Mouse (Mus musculus) left cerebral cortex, adult 11 months (tissue): ENCODE results near the gene Trim45.
A peak's percentile ranks its signal among the peaks of the same experiment; 100 is the strongest.

Experiments
- DNase-seq: peaks from one replicate; pipeline ENCODE4 v3.0.0; 2022; ENCODE audit warnings: low spot score

Gene Trim45

DNA sequence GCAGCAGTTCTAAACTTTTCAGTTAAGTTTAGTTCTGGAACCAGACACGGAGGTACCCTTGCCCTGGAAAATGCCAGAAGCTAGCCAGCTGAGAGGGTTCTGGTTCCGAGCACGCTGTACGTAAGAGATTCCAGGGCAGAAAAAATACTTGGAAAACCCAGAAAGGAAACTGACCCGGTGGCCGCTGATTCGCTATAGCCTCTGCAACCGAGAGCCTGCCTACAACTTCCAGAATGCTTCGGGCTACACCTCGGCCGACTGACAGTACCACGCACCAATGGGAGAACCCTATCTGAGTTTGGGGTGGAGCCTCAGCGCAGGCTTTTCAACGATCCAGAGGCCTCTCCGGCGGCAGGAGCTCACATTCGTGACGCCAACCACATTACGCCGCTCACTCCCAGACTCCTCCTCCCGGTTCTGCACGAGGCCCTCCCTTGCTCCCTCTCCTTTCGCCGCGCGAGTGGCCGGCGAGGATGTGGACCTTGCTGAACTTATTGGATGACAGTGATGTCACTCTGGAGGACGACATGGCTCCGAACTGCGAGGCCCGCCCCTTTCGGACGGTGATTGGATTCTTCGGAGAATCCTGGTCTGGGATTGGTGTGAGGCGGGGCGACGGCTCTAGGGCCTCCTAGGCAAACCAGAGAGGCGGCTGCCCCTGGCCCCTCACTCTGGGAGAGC lies at the start of gene Trim45:
Gene Trim45, plus strand, starts transcription at position 378 of the 681 bp plus-strand sequence.
- peak; percentile 99 for DNase-seq

DNA sequence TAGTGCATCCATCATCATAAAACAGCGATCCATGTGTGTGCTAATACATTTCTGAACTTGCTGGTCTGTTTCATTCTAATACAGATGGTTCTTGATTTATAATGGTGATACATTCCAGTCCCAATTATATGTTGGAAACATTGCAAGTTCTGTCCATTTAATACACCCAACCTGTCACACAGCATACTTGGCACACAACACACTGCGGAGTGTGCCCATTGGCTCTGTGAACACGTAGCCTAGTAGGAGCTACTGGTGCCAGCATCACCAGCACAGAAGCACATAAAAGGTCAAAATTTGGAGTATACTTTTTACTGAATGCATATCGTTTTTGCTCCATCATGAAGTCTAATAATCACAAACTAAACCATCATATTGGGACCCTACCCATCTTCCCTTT lies 44.9 kb upstream of the Trim45 start:
- DNase-seq, result no peak

DNA sequence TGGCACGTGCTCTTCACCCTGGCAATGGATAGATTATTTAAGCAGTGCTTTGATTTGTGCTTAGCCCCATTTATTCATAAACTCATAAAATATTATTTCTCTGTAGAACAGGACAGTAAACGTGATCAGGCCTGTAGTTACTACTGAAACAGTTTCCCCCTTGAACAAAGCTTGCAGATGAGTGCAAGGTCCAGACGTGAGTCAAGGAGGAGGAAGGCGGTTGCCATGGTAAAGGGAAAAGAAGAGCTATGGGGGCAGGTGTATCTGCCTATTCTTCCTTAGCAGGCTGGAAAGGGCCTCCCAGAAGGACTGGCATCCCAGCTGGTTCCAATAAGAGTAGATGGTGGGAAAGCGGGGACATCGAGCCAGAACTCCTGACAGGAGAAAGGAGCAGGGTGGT lies 40.6 kb upstream of the Trim45 start:
- no peak for DNase-seq

DNA sequence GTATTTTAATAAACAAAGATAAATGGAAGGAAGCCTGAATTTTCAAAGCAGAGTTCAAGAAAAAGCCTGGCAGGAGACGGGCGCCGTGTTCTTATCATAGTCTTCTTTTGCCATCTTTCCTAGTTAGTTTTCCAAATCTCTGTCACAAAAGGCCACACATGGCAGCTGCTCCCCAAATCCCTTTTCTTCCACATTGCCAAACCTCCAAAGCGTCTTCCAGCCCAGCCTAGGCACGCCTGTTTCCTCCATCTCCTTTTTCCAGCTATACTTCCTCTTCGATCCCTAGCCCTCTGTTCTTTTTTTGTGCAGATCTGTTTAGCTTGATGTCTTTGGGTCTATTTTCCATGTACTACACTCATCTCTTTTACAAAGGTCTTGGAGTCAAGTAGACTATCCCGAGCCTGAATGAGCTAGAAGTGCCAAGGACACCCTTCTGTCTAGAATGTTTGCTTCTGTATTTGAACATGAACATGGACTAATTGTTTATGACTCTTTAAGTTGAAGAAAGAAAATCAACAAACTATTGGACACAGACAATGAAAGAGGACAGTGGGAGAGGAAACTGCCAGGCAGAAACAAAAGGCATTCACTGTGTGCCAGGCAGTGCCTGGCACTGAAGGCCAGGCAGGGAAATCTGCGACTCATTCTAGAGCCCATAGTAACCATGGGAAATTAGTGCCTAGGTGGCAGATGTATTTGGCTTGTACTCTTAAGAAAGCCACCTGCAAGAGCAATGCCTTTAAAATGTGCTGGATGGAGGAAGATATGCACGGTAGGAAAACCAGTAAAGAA lies 40.0 kb upstream of the Trim45 start:
- DNase-seq, result no peak

DNA sequence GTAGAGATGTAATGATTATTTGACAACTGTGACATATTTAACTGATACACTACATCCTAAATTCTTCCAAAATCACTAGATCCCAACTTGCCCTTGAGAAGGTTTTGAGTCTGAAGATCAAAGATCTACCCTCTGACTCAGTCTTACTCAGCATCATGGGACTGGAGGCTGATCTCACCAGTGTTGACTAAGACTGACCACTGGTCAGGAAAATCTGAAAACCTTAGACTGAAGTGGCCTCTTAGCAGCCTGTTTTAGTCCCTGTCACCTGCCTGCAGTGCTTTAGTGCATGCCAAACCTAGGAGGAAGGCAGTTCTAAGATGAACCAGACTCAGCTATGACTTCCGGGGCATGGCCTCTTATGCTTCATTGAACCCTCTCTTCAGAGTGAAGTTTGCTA lies 32.8 kb upstream of the Trim45 start:
- no peak for DNase-seq

DNA sequence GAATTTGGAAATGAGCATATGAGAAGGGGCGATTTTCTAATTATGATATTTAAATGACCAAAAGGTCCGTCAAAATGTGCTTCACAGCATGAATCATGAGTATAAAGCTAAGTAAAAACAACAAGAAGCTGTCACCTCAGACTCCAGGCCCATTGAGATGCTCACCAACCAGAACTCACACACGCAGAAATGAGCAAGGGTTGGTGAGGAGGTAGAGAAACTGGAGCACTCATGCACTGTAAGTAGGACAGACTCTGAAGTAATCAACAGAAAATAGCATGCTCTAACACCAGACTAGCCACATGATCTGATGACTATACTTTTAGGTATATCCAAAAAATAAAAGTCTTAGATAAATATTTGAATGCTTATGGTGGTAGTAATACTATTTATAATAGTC lies 31.6 kb upstream of the Trim45 start:
- no peak for DNase-seq

DNA sequence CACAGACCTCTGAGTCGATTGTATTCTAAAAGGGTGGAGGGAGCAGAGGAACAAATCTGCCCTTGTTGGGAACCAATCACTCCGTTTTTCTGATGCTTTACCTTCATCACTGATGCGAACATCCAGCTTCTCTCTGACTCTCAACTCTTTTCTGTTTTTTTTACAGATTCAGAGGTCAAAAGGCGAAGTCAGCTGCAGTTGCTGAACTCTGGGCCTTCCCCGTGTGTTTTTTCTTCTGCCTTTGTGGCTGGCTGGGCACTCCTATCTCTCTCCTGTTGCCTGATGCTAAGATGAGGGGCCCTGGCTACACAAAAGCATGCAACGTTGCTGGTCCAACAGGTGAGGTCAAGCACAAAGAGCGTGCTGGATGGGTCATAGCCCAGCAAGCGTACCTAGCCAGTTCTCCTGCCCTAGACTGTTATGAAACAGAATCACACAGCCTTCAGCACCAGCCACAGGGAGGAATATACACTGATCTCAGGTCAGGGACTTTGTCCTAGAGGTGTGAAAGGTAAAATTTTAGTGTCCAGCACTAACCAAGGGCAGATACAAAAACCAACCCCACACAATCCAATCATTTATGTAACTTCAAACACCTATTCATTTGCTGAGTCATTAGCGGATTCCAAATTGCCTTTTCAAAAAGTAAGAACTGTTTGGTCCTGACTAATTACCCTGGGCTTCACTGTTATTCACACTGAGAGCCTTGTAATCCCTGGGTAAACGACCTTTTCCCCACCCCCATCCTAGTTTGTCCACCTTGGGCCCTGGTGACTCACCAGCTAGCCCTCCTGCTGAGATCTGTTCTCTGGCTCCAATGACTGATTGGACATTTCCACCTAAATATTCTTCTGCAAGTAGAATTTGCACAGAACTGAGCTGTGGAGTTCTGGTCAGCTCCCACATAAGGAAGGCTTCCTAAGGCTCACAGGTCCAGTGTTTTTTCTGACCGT lies 29.3 kb upstream of the Trim45 start:
- DNase-seq, result no peak

DNA sequence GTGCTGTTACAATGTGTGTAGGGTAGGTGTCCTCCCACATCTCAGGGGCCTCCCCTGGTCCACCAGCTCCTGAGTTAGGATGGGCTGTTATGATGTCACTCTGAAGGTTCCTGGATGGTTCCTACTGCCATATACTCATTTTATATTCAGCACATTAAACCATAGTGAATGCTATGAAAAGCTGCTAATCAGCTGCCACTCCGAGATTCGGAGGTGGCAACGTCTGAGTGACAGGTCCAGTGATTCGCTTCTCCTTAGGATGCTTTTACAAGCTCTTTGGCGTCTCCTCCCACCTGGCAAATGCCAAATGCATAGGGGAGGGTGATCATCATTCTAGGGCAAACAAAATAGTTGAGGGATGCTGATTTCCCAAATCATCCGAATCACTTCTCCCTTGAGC lies 26.5 kb upstream of the Trim45 start:
- no peak for DNase-seq

DNA sequence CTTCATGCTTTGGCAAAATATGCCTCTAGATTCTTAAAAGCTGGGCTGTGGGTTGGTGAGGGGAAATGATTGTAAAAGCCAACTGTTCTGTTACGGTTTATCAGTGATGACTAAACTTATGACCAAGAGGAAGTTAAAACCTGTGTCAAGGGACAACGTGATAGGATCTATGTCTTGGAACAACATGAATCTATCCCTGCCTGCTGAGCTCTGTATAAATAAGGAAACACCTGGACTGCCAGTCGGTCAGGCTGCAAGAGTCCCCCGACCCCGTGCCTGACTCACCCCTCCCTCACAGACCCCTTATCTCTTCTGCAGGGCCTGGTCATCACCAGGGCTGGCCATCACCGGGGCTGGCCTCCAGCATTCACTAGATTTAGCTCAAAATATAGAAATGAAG lies 15.9 kb upstream of the Trim45 start:
- no peak for DNase-seq

DNA sequence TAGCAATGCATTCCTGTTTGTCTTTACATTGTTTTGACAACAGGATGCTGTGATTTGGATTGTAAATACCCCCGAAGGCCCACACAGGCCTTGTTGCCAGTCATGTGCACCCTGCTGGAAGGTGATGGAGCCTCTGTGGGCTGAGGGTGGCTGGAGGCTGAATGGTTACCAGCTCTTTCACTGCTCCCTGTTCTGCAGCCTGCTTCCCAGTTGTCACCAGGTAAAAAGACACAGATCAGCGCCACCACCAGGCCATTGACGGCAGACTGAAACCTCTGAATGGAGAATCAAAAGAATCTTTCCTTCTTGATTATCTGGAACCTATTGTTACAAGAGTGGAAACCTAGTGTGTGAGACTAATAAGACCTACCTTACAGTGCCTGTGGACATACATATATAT lies 15.1 kb upstream of the Trim45 start:
- DNase-seq, result no peak

DNA sequence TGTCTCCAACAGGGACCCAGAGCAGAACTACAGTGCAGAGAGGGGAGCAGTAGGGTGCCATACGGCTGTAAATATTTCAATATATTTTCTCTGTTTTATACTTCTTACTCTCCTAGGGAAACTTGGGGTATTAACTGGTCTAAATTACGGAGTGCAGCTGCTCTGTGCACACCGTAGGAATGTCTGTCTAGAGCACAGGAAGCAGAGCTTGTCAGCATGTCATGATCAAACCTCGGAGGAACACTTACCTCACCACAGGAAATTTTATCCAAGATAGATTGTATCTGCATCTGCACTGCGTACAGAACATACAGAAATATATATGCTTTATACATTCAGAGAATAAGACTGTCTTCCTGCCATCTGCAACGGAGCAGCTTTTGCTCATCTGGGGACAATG lies 13.4 kb upstream of the Trim45 start:
- DNase-seq, result no peak

DNA sequence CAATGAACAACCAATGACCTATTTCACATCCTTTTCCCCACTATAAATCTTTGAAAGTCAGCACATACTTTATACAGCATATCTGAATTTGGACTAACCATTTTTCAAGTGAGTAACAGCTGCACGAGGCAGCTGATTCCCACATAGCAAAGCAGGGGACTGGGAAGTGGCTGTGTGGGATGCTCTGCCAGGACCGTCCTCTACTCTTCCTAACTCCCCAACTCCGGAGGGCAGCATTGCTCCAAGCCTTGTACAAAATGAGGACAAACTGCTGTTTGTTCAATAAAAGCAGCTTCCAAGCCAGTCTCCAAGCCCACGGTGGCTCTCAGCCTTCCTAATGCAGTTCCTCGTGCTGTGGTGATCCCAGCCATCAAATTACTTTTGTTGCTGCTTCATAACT lies 11.4 kb upstream of the Trim45 start:
- no peak for DNase-seq

DNA sequence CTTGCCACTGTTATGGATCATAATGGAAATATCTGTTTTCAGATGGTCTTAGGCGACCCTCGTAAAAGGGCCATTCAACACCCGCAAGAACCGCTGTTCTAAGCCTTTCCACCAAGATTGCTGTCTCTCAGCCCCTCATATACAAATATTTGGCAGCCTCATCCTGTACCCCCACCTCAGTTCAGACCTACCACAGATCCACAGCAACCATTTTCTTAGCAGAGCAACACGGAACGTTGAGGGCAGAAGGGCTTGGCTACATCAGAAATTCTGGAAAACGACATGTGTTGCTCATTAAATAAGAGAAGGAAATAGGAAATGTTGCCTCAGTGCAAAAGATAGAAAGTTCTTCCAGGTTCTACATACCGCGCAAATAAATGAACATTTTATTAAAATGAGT lies 11.0 kb upstream of the Trim45 start:
- DNase-seq, result no peak

DNA sequence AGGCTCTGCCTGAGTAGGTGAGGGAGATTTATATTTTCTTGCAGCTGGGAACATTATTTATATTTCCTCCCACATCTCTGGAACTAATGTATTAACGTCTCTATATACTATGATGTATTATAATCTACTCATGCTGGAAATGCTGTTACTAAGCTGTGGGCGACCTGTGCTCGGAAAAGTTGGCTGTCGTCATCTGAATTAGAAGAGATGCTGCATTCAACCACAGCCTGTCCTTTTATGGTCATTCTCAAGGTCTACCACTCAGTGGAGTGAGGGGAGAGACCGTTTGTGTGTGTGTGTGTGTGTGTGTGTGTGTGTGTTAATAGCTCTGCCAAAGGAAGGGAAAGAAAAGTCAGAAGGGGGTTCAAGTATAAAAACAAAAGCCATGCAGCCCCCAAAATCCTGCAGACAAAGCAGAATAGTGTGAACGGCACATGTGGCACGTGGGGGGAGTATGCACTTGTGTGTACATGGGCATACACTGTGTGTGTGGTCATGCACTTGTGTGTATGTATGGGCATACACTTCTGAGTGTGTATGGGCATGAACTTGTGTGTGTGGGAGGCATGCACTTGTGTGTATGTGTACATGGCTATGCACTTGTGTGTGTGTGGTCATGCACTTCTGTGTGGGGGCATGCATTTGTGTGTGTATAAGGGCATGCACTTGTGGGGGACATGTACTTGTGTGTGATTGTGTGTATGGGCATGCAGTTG lies 10.3 kb upstream of the Trim45 start:
- no peak for DNase-seq

DNA sequence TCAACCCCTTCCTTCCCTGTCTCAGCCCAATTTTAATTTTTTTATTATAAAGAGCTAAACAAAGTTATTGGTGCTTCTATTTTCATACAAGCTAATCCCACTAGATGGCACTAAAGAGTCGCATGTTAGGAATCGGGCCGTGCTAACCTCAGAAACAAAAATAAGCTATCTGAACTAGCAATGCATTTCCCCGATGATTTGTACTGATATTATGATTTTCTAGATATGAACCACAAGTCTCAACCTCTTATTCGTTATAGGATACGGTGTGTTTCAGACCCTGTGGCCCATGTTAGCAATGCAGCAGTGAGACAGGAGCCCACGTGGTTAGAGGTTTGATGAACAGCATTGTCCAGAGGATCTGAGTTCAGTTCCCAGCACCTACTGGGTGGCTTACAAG lies 5.2 kb upstream of the Trim45 start:
- no peak for DNase-seq

DNA sequence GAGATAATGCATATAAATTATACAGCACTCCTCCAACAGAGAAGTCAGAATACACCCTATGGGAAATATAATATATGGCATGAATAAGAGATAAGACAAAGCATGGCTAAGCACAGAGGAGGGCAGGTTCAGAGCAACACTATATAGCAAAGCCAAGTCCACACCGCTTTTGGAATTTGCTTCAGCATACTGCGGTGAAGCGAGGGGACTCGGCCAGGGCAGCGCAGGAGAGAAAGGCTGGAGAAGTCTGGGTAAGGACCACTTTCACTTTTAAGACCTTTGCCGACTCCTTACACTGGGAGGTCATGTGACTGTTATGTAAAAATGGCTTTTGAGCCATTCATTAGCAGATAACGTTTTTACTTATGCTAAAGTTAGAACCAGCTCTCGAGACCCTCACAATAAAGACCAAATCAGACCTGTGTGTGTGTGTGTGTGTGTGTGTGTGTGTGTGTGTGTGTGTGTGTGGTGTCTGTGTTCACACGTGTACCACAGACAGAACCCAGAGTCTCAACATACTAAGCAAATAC lies 1.3 kb upstream of the Trim45 start:
- DNase-seq, result no peak

DNA sequence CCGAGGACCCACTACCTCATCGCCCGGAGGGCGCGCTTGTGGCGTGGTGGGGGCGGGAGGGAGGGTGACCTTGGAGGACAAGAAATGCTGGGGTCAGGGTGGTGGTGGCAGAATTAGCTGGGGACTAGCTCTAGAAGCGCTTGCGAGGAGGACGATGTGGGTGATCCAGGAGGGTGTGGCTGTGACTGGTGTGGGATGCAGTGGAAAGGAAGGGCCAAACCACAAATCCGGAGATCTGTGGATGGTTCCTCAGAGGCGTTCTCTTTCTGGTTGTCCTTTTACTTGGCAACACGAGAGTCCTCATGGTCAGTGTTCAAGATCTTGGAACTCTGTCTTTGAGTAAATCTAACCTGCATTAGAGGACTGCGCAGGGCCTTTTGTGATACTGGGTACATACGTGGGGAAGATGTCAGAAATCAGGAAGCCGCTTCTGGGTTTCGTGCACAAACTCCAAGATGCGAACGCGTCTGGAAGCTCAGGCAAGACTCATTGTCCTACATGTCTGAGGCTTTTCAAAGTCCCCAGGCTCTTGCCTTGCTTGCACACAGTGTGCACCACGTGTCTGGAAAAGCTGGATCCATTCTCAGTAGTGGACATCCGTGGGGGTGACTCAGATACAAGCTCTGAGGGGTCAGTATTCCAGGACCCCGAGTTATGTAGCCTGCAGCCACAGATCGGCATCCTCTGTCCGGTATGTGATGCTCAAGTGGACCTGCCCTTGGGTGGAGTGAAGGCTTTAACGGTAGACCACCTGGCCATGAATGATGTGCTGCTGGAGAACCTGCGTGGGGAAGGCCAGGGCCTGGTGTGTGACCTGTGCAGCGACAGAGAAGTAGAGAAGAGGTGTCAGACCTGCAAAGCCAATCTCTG lies 739 bp downstream of the Trim45 start:
- DNase-seq, result no peak

DNA sequence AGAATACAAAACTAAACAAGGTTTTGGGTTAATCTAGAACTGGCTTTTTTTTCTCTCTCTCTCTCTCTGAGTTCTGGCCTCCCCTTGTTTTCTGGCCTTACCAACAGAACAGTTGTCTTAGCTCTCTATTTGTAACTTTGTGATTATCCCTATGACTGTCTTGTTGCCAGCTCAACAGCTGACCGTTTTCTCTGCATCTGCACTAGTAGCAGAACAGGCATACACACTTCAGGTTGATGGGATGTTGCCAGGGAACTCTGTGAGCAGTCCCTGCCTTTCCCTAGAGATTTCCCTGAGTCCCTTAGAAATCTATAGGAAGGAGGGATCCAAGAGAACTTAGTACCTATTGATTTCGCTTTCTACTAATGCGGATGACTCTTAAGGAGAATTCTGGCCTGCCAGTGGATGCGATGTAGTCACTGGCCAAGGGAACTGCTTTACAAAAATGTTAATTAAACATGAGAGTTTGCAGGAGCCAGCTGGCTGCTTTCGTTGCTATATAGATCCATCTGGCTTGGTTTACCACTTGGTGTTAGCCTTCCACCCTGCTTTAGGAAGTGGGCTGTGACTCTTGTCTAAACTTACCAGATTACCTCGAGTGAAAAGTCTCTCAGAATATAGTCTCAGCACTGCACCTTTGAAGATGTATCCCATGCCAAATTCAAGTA lies 2.2 kb downstream of the Trim45 start:
- DNase-seq, result no peak

DNA sequence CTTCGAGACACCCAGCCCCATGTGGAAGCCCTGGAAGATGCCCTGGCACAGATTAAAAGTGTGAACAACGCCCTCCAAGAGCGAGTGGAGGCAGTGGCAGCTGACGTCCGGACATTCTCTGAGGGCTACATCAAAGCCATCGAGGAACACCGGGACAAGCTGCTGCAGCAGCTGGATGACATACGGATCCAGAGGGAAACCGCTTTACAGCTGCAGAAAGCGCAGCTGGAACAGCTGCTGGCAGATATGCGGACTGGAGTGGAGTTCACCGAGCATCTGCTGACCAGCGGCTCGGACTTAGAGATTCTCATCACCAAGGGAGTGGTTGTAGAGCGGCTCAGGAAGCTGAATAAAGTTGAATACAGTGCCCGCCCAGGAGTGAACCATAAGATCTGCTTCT lies 3.2 kb downstream of the Trim45 start:
- DNase-seq, result no peak
